Mouse (Mus musculus) small intestine, adult 2 months (tissue): ENCODE measurements at regions not wholly inside any gene's neighbourhood (a gene's known extent, or its start where the extent isn't known, plus 50 kb on each side); places are given as distances from the start of the nearest gene placed in this dataset.

ENCODE experiments used
- H3K27ac ChIP-seq: fragments of 200-500 bp; 2 replicates; pipeline ENCODE4 v1.5.1; 2012; ENCODE audit warnings: low read depth, low read length, control low read depth, inconsistent platforms; ENCODE audit not compliant: insufficient read depth
- H3K27me3 ChIP-seq: fragments of 200-500 bp; 2 replicates; pipeline ENCODE4 v1.6.1; 2012; ENCODE audit warnings: mild to moderate bottlenecking, moderate library complexity, low read length, inconsistent platforms; ENCODE audit not compliant: control insufficient read depth, insufficient read depth
- H3K36me3 ChIP-seq: fragments of 200-500 bp; 2 replicates; pipeline ENCODE4 v1.6.1; 2012; ENCODE audit warnings: mild to moderate bottlenecking, low read length, control low read depth, inconsistent platforms; ENCODE audit not compliant: control insufficient read depth, insufficient read depth
- H3K4me1 ChIP-seq: fragments of 200-500 bp; 2 replicates; pipeline ENCODE4 v1.6.1; 2012; ENCODE audit warnings: low read length, inconsistent platforms, mixed read lengths; ENCODE audit not compliant: control insufficient read depth, insufficient read depth, insufficient read length
- H3K4me3 ChIP-seq: fragments of 200-500 bp; 2 replicates; pipeline ENCODE4 v1.5.1; 2012; ENCODE audit warnings: low read depth, mild to moderate bottlenecking, control low read depth, inconsistent platforms, low read length, moderate library complexity
- CTCF ChIP-seq: fragments of 200-500 bp; IDR thresholded peaks from 2 replicates; pipeline ENCODE4 v1.5.1; 2012; ENCODE audit warnings: low read depth, mild to moderate bottlenecking, control low read depth, inconsistent platforms, low read length, moderate library complexity, mixed read lengths; ENCODE audit not compliant: insufficient replicate concordance, insufficient read length; ENCODE audit errors: extremely low read depth
- POLR2A ChIP-seq: fragments of 200-500 bp; IDR thresholded peaks from 2 replicates; pipeline ENCODE4 v1.6.1; 2012; ENCODE audit warnings: low read depth, mild to moderate bottlenecking, control low read depth, inconsistent platforms, low read length, moderate library complexity
- WGBS: fragments of 180-500 bp; shearing (Covaris S2); methylation state at CpG from one replicate; pipeline ENCODE4 v1.1.7; 2018; 5-methylcytosine and 5-hydroxymethylcytosine counted together

DNA sequence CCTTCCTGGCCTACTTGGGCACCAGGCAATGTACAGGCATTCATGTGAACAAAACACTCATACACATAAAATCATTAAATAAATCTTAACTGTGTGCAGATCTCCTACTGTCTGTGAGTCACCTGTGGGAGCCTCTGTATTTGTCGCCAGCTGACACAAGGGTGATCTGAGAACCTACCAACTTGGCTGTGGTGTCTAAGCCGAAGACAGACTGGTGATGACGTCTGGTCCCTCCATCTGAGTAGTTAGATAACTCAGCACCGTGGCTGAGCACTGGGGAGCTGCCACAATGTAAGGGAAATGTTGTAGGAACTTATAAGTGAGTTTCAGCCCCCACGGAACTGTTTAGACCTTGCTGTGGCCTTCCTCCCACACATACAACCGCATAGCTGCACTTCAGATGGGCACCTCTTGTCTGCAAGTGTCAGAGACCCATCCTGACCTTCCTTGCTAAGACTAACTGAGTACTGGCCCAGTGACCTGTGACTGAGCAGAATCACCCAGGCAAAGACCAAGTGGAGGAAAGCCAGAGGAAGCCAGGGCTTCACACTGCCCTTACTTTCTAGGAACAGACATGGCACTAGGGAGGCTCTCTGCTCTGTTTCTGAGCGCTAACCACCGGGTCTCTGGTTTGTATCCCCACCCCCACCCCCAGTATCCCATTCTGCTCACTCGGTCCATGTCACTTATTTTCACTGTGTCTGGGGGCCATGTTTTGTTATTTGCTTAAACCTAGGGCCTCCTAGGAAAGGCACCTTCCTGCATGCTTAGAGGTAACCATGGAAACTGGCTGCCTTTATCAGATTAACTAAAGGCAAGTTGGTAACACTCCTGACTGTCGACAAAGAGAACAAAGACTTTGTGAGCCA lies 65.2 kb upstream of the Dhx40 start:
- H3K27ac ChIP-seq: no peak overlapping the region
- H3K4me3 ChIP-seq: no peak overlapping the region

DNA sequence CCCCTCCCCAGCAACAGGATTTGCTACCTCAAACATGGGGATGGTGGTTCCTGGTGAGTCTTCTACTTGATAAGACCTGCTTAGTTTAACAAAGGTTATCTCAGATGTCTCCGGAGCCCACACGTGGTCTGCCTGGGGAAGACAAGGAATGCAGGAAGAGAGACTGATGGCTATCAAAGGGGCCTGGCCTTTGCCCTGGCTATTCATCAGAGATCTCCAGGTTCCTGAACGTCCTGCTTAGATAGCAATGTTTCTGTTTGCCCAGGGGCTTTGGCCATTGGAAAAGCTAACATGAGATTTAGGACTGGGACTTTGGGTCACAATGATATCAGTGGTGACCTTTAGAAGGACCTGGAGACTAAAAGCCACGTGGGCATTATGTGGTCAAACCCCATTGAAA lies 64.2 kb upstream of the Dhx40 start:
- 30% methylated on average over 4 of the region's 4 CpGs for WGBS
- no peaks in the 10 kb centered on the region for H3K36me3 ChIP-seq
- no peak overlapping the region for H3K4me3 ChIP-seq
- H3K27ac ChIP-seq: no peak overlapping the region
- no peaks in the 10 kb centered on the region for H3K27me3 ChIP-seq
- no peak for TF ChIP-seq CTCF
- no peak for TF ChIP-seq POLR2A
- 0 out of 2 replicates have a peak, but pooled peaks cover 3% of the 10 kb centered on the region for H3K4me1 ChIP-seq

More for the DNA sequence above, 65.2 kb upstream of the Dhx40 start:
- Histone ChIP-seq H3K27me3 (no peaks in the 10 kb centered on the region), H3K36me3 (no peaks in the 10 kb centered on the region), H3K4me1 (no peaks in the 10 kb centered on the region)
- 67% methylated on average over 10 of the region's 10 CpGs for WGBS
- TF ChIP-seq POLR2A (no peak), CTCF (no peak)

DNA sequence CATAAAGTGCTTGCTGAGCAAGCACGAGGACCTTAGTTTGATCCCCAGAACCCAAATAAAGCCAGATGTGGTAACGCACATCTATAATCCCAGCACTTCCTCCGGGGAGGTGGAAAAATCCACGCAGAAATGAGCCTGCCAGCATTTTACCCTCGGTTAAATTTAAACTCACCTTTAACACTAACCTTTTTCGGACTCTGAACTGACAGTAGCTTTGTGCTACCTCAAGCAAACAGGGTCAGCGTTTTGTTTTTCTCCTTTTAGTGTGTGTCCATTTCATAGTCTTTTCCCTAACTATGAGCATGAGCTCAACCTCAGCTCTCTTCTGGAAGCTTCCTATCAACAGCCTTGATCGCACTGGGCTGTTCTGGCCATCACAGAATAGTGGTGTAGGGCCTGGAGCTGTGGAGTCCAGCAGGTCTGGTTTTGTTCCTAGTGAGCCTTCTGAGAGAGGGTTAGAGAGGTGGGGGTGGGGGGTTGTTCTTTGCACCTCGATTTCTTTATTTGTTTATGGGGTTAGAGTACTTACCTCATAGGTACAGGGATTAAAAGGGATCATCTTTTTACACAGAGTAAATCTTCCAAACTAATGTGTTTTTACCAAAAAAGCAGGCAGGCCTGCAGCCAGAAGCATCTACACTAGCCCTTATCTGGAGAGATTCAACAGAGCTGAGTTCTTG lies 63.1 kb upstream of the Dhx40 start:
- Histone ChIP-seq H3K36me3 (no peaks in the 10 kb centered on the region), H3K4me1 (0 out of 2 replicates have a peak, but pooled peaks cover 3% of the 10 kb centered on the region), H3K4me3 (no peak overlapping the region), H3K27ac (no peak overlapping the region), H3K27me3 (no peaks in the 10 kb centered on the region)
- TF ChIP-seq CTCF: no peak
- no peak for TF ChIP-seq POLR2A
- WGBS: 65% methylated on average over 9 of the region's 9 CpGs

DNA sequence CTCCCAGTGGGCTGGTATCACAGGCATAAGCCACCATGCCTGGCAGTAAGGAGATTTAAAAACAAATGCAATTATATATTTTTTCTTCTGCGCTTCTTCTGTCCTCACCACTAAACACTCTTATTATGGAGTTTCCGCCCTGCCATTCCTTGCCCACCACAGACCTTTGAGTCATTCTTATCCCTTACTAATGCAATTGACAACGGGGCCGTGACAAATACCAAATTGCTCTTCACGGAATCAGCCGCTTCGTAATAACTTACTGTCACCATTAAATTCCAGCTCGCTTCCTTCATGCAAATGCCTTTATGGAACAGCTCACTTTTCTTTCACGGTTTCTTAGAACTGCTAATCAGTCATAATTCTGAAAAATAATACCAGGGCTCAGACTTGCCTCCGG lies 59.4 kb upstream of the Dhx40 start:
- Histone ChIP-seq H3K4me1 (peaks cover 3% of the 10 kb centered on the region; the same call in 1 of the 2 replicates), H3K36me3 (no peaks in the 10 kb centered on the region), H3K27ac (no peak overlapping the region), H3K4me3 (no peak overlapping the region), H3K27me3 (no peaks in the 10 kb centered on the region)
- 85% methylated on average over 10 of the region's 10 CpGs for WGBS
- no peak for TF ChIP-seq POLR2A
- TF ChIP-seq CTCF: no peak

DNA sequence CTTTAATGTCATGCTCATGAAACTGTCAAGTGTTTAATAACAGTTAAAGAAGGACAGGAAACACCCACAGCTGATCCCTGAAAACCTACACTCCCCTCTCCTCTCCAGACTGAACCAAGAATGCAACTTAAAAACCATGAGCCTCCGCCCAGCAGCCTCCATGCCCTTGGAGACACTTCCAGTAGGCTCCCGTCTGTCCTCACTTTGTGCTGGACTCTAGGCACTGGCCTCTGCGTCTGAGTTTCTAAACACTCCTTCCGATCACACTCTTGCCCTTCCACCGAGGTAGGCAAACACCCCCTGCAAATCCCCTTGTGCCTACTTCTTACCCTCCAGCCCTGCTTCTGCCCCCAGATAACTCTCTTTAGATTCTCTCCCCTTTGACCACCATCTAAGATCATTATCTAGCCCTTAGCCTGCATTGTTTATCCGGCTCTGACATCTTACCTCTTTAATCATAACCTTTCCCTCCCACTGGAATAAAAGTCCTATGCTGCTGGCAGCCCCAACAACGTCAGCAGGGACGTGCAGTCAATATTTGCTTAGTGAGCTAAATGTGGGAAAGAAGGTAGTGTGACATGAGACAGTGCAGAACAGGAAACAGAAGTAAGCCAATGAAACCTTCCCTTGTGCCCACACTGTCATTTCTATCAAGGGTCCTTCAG lies 52.5 kb upstream of the Dhx40 start:
- peaks cover 17% of the 10 kb centered on the region; the same call in 1 of the 2 replicates for H3K4me1 ChIP-seq
- no peaks in the 10 kb centered on the region for H3K36me3 ChIP-seq
- no peak overlapping the region for H3K4me3 ChIP-seq
- H3K27me3 ChIP-seq: no peaks in the 10 kb centered on the region
- no peak overlapping the region for H3K27ac ChIP-seq
- TF ChIP-seq POLR2A: no peak
- no peak for TF ChIP-seq CTCF
- 33% methylated on average over 8 of the region's 8 CpGs for WGBS

DNA sequence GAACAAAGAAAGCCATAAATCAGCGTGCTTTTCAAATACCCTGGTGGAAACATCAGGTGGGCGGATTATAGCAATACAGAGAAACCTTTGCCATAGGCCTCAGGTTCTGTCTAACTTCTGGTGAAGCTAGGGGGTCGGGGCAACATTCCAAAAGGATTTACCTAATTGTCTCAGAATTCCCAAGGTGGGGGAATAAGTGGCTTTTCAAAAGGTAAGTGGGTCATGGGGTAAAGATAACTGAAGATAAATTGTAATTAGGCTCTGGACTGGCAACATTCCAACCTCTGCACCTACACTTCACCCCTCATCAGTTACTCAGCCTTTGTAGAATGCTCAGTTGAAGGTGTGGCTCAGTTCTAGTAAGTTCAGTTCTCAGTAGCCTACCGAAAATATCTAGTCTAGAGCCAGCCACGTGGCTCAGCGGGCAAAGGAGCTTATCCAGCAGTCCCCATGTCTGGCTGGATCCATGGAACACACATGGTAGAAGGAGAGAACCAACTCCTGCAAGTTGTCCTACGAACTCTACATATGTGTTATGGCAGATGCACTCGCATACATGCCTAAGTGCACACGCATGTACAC lies 51.8 kb upstream of the Dhx40 start:
- Histone ChIP-seq H3K27me3 (no peaks in the 10 kb centered on the region), H3K27ac (no peak overlapping the region), H3K4me1 (peaks cover 17% of the 10 kb centered on the region; the same call in 1 of the 2 replicates), H3K36me3 (no peaks in the 10 kb centered on the region), H3K4me3 (no peak overlapping the region)
- WGBS: 62% methylated on average over 9 of the region's 9 CpGs
- TF ChIP-seq POLR2A: no peak
- TF ChIP-seq CTCF: no peak

DNA sequence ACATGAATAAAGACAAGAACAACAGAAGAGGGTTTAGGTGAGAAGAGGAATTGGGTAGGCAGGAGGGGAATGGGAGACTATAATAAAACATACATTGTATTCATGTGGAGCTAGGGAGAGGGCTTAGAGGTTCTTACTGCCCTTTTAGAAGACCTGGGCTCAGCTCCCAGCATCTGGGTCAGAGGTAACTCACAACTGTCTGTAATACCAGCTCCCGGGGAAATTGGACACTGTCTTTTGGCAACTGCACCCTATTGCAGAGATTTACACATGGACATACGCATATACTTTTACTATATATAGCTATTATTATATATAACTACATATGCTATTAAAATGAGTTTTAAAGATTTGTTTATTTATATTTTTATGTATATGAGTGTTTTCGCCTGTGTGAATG lies 50.7 kb upstream of the Dhx40 start:
- no peak overlapping the region for H3K4me3 ChIP-seq
- H3K27me3 ChIP-seq: no peaks in the 10 kb centered on the region
- 92% methylated on average over 3 of the region's 3 CpGs for WGBS
- TF ChIP-seq CTCF: no peak
- TF ChIP-seq POLR2A: no peak
- peaks cover 17% of the 10 kb centered on the region; the same call in 1 of the 2 replicates for H3K4me1 ChIP-seq
- H3K27ac ChIP-seq: no peak overlapping the region
- no peaks in the 10 kb centered on the region for H3K36me3 ChIP-seq
